Mouse (Mus musculus): Measurements from ENCODE around the gene Cnih3.

Cnih3 gene

DNA sequence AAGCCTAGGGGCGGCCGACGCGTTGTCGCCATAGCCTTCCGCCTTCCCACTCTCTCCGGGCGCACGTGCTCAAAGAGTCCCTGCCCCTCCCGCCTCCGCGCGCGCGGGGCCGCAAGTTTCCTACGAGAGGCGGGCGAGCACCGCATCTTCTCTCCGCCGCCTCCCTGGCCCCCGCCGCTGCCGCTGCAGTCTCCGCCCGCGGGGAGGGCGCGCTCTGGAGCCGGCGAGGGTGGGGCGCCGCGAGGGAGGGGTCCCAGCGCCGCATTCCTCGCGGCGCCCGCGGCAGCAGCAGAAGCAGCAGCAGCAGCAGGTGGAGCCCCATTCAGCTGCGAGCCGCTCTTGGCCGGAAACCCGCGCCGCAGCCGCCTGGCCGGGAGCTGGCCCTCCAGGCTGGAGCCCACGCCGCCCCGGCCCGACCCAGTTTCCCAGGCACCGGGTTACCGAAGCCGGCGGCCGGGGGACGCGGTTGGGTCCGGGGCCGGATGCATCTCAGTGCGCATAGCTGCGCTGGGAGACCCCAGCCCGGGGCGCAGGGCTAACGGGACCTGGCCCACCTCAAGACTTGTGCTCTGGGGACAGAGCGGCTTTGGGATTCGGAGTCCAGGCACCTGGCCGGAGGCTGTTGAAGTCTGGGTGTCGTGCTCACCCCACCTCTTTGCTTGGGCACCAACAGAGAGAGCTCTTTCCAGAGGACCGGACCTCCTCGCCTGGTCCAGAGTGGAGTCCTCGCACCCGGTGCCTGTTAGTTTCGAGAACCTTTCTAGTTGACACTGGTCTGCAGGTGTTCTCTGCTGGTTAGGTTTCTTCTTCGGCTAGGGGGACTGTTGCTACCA lies at the start of gene Cnih3:
Cnih3 (plus strand) TSS at position 262 of the 833 bp plus-strand sequence.
- DNase-seq (ENCODE audit: low spot score in 2 of 2) = no peak

DNA sequence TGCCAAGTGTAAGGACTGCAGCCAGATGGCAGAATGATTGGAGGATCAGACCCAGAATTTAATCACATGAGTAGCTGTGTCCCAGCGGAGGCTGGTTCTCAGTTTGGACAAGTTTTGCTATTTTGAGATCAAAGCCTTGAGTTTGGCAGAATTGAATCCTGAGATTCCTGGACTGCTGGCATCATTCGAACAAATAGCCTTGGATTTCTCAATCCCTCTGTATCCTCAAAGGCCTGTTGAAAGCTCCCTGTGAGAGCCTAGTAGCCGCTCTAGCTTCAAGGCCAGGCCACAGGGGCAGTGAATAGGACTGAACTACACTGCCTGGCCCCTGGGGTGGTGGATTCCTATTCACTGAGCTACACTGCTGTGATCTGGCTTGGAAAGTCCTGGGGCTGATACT lies 44.4 kb upstream of the Cnih3 start:
- DNase-seq (ENCODE audit: low spot score in 2 of 2) = no peak

DNA sequence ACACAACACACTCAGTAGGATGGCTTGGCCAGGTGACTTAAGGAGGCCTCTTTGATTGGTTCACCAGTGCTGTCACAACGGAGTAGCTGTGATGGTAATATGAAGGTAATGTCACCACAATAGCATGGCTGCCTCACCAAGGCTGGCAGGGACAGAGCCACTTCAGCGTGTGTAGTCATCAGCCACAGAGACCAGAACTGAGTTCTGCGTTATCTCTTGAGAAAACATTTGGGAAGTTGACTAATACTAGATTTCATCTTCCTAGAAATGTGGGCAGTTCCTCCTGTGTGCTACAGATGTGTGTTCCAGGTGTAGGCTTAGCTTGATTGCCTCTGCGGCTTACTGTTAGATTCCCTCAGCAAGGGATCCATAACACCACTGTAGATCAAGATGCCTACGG lies 41.7 kb upstream of the Cnih3 start:
- DNase-seq (ENCODE audit: low spot score in 2 of 2) = no peak

DNA sequence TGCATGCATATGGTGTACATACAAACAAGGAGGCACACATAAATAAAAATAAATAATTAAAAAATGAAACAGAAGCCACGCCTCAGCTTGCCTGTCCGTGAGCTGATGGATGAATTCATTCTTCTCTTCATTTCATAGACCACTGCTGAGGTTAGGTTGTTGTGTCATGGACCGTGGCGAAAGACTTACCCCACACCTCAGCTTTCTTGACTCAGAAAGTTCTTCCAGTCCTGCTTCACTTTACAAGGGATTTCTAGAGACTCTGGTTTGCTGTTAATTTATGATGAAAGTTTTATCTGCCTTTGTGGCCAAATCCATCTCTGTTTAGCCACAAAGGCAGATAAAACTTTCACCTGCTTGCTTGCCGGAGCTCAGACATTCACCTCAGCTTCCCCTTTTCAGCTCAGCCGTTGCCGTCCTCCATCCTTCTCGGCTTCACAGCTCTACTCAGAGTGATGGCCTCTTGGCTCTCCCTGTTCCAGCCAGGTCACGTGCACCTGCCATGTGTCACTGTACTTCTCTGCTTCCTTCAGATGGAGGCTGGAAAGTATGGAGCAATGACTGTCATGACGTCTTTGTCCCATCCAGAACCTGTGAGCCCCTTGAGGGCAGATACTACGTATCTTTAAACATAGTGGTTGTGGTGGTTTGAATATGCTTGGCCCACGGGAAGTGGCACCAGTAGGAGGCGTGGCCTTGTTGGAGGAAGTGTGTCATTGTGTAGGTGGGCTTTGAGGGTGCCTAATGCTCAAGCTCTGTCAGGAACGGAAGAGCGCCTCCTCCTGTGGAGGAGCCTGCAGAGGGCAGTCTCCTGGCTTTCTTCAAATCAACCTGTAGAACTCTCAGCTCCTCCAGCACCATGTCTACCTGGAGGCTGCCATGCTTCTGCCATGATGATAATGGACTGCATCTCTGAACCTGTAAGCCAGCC lies 40.0 kb upstream of the Cnih3 start:
- DNase-seq (ENCODE audit: low spot score in 2 of 2) = no peak

DNA sequence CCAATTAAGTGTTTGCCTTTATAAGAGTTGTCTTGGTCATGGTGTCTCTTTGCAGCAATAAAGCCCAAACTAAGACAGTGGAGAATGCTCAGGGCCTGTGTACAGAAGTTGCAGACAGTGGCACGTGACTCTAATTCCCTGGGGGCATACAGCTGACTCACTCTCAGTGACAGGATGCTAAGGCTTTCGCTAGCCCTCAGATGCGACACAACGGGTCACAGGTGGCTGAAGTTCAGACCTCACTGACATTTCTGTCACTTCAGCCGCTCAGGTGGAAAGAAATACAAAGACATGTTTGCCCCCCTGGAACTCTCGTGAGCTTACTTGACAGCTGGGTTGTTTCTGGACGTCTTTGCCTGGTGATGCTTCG lies 39.4 kb upstream of the Cnih3 start:
- DNase-seq (ENCODE audit: low spot score in 2 of 2) = no peak

DNA sequence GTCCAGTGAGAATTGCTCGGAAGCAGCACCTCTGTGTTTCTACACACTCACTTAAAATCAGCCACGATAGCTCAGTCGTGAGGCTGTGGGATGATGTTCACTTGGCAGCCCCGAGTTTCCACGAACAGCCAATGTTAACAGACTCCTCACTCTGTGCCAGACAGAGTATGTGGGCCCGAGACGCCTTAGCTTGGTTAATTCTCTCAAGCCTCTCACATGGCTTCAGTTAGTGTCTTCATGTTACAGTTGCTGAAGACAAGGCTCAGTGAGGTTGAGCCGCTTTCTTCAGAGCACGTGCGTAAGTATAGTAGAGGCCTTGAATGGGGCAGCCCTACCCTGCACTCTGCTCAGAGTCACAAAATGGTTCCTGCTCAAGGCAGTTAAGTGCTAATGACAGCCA lies 38.1 kb upstream of the Cnih3 start:
- no peak for DNase-seq (ENCODE audit: low spot score in 2 of 2)

DNA sequence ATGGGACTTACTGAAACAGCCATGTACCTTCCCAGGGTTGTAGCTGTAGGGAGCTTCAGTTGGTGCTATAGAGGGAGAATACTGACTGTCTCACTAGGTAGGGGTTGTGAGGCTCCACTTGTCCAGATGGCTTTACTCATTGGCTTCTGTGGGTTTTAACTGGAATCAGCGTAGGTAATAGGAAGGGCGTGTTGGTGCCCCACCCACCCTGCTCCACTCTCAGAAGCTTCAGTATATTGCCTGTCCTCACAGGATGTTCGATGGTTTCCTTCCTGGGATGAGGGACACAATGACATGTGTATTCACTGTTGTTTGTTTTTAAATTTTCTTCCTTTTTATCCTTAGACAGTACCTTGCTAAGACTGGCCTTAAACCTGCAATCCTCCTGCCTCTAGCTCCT lies 37.1 kb upstream of the Cnih3 start:
- no peak for DNase-seq (ENCODE audit: low spot score in 2 of 2)

DNA sequence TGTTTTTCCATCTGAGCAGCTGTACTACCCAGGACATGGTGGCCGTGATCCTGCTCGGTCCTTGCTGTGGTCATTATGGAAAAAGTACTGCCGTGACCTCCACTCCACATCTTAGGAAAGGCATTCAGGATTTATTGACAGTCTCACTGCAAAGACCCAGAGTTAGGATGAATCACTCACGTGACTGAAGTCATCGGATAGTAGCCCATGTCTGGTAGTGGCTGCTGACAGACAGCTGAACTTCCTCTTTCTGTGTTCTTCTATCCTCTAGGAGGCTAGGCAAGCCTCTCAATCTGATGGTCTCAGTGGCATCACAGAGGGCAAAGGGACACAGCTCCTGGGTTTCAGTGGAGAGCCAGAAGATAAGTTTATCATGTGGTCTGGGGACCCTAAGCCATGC lies 35.9 kb upstream of the Cnih3 start:
- DNase-seq (ENCODE audit: low spot score in 2 of 2) = no peak

DNA sequence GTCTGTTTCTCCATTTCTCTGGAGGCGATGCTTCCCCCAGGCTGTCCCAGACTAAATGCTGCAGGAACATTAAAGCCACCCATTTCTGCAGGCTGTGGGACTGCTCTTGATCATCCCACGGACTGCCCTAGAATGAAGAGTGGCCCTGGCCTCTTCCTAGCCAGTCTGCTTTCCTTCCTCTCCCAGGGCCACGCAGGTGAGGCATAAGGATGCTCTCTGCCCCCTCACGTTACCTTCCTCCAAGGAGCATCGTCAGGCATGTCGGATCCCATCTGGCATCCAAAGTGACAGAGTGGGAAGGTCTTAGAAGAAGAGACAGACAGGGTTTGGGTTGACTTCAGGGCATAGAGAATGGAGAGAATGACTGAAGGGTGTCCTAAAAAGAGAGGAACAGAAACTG lies 33.0 kb upstream of the Cnih3 start:
- DNase-seq (ENCODE audit: low spot score in 2 of 2) = no peak

DNA sequence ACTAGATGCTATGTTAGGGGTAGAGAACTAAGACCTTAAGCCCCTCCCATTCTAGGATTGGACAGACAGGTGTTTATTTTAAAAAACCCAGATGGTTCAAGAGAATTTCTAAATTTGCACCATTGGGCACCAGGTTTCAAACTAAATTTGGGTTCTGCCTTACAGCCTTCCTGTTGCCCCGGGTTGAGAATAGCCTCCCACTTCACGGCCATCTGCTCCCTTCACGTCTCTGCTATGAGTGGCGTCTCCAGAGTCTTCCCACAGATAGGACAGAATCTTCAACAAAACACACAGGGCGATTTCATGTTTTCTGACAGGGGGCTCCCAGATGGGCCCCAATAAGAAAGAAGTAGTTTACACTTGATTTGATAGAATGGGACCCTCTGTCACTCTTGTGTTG lies 31.3 kb upstream of the Cnih3 start:
- no peak for DNase-seq (ENCODE audit: low spot score in 2 of 2)

DNA sequence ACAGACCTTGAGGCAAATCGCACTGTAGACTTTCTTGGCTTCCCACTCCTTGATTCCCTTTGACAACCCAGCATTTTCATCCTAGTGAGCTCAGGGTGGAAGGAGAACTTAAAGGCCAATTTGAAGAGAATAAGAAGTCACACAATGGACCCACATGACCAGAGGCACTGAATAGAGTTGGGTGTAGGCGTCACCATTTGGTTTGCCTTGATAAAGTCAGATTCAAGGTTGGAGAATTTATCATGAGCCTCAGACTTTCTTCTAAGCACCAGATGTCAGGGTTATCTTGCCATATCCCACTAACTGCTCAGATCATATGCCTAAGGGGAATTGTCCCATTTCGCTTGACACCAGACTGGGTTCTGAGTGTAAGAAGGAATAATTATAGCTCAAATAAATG lies 29.3 kb upstream of the Cnih3 start:
- peak; percentile 7 to 32 for DNase-seq (ENCODE audit: low spot score in 2 of 2)

DNA sequence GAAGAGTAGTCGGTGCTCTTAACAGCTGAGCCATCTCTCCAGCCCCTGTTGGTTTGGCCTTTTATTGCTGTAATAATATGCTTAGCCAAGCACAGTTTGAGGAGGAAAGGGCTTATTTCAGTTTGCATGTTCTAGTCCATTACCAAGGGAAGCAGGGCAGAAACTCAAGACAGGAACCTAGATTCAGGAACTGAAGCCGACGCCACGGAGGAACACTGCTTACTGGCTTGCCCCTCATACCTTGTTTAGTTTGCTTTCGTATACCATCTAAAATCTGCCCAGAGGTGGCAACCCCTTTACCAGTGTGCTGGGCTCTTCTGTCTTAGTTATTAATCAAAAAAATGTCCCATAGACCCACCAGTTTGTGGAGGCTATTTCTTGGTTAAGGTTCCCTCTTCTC lies 25.3 kb upstream of the Cnih3 start:
- DNase-seq (ENCODE audit: low spot score in 2 of 2) = no peak

DNA sequence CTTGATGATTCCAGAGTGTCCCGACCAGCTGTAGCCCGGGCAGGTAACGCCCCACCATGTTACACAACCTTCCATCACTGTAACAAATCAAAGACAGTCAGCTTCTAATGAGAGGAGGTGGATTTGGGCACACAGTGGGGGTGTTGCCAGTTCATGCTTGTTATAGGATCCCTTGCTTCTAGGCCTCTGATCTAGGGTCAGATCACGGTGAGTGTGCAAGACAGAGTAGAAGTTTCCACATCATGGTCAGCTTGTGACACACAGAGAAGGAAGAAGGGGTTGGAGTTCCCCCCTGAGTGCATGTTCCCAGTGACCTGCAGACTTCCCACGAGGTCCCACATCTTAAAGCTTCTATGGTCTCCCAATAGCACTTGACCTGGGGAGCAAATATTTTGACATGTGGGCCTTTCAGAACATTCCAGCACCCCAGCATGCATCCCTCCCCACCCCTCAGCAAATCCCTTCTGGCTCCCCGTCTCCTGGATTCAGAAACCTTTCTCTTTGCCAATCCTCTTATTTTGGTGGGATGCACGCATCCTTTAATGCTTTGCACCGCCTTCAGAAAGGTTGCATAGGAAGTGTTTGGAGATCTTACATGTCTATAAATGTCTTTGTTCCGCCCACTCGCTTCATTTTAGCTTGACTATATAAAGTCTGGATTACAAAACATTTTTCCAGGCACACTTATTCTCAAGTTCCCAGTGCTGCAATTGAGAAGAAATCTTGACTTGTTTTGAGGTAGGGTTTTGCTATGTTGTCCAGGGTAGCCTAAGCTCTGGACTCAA lies 24.6 kb upstream of the Cnih3 start:
- DNase-seq (ENCODE audit: low spot score in 2 of 2) = no peak

DNA sequence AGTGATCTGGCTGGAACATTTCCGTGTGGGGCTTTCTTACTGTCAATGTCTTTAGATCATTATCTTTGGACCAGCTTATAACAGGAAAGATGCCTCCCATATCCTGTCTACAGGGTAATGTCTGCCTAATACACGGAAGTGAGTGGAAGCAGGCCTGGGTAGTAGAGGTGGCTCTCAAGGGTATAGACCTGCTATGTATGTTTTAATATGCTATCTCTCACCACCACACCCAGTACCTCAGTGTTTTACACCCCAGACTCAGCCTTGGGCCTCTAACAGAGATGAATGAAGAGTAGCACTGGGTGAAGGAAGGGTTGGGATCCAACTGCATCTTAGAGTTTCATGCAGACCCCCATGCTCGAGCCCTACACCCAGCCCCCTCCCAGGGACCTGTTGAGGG lies 23.3 kb upstream of the Cnih3 start:
- no peak for DNase-seq (ENCODE audit: low spot score in 2 of 2)

DNA sequence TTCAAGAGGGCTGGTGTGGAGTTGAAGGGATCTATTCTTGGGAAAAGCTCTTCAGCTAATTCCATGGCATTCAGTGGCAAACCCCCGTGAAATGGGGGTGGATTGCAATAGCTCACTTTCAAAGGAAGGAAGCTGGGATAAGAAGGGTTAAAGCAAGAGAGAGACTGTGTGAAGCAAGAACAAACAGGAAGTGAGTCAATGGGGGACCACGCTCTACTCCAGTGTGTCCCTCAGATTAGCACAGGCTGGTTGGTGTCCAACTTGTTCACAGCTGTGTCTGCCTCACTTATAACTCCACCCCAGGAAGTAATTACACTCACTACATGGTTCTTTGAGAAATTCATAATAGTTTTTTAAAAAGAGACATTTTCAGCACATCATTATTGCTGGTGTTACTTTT lies 19.8 kb upstream of the Cnih3 start:
- peak in 1 of 2 experiments; percentile 25 for DNase-seq (ENCODE audit: low spot score in 2 of 2)

DNA sequence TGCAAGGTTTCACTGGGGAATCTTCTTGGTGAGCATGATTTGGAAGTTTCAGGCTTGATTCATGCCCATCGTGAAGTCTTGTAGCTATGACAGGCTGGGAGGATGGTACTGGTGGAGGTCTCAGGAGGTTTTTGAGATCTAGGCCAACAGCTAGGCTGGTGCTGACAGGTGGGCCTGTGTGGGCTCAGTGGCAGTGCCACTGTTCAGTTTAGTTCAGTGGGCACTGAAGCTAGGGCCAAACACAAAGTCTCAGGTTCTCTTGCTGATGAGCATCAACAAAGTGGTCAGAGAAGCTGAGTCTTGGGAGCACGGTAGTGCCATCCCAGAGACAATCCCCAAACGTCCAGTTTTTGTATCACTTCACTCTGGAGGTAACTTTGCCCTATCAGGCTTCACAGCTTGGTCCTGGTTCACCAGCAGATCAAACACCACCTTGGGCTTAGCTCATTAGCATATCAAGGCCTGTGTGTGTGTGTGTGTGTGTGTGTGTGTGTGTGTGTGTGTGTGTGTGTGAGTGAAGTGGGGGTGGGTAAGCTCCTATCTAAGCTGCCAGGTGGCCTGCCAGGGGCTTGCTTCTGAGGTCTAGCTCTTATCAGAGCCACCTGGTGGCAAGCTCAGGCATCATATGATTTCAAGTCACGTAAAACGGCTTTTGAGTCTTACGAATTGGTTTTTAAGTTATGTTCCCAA lies 18.0 kb upstream of the Cnih3 start:
- peak; percentile 35 to 73 for DNase-seq (ENCODE audit: low spot score in 2 of 2)

DNA sequence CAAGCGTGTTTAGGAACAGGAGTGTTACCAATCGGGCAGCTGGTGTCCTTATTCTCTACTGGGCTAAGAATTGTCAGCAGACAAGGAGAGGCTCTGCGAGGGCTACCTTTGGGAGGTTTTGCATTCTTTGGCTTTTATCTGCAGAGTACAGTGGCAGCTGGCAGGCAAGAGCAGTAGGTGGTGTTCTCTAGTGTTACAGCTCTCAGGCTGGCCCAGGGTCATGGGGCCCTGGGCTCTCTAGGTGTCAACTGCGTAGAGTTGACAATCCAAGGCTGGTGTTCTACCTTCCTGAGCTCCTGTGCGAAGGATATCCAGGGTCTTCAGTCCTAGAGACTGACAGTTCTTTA lies 17.4 kb upstream of the Cnih3 start:
- no peak for DNase-seq (ENCODE audit: low spot score in 2 of 2)

DNA sequence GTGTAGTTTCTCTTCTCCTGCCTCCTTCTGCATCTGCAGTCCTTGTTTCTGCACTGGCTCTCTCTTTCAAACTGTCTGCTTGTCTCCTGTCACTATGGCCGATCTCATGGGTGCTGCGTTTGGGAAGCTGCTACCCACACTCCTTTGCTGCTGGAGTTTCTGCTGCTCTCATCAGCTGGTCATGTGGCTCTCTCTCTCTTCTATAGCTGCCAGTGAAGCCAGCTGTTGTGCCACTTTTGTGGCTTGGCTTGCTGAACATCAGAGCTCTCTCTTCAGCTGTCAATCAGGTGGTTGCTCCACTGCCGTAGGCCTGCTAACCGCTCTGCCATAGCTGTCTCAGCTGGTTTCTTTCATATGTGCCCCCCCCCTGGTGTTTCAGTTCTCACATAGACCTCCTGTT lies 17.0 kb upstream of the Cnih3 start:
- DNase-seq (ENCODE audit: low spot score in 2 of 2) = peak; percentile 12 to 15

DNA sequence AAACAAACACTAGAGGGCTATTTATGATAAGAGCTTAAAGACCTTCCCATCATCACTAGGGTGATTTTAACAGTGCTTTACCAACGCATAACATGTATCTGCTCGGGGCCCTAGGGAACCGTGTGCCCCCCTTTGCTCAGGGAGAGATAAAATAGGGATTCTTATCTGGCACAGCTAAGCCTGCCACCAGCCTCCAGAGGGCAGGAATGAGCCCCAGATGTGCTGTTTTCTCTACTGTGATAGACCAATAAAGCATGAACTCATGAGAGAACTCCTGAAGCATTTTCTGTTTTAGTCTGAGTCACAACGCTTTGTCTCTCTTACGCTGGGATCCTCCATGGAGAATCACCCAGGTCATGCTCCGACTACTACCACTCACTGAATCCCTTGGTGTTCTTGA lies 15.6 kb upstream of the Cnih3 start:
- no peak for DNase-seq (ENCODE audit: low spot score in 2 of 2)

DNA sequence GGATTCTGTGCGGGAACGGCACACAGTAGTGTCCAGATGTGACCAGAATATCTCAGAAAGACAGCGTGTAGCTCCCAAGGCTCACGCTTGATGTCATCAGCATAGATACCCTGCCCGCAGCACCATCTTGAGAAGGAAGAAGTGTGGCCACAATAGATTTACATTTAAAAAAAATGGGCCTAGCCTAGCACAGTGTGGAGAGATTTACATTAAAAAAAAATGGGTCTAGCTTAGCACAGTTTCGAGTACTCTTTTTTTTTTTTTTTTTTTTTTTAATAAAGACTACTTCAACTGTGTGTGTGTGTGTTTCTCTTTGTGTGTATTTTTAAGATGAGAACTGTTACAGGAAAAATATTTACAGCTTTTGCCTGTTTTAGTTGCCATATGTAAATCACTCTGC lies 13.3 kb upstream of the Cnih3 start:
- DNase-seq (ENCODE audit: low spot score in 2 of 2) = no peak

DNA sequence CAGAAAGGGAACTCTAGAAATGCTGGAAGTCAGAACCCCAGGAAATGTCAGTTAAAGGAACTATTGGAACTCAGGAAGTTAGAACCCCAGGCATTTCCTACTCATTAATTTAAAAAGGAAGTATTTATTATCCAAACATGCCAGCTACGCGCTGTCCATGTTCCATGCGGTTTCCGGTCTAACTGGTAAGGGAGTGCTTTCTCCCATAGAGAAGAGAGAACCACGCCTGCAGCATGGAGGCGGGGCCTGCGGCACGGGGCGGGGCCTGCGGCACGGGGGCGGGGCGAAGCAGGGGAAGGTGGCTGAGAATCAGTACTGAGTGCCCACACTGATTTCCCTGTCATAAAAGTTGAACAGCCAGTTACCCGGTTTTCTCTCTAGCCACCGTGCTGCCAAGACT lies 6.9 kb upstream of the Cnih3 start:
- DNase-seq (ENCODE audit: low spot score in 2 of 2) = no peak

DNA sequence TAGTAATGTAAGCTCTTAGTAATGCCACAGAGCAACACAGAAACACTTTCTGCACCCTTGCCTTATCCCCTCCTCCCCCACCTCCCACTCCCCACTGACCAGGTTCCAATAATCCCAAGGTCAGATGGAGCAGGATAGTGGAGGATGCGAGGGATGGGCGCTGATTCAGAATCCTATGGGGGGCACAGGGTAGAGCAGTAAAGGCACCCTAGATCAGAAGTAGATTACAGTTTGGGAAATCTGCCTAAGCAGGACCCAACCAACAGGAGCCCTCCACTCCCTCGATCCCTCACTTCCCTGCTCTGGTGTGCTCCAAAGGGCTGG lies 423 bp upstream of the Cnih3 start:
- no peak for DNase-seq (ENCODE audit: low spot score in 2 of 2)

Data from spleen, postnatal 36 days (tissue).